Mouse (Mus musculus): Measurements from ENCODE around the gene Gm6370.
"Not testable (repeated sequence)": the region's sequence is repeated elsewhere in the genome, so short reads cannot be mapped to it uniquely, and the experiment has no call there.

The Gm6370 gene

GRCm38 (mm10) chr5:146491063-146491462 lies at the start of gene Gm6370:
Gm6370 (plus strand) TSS chr5:146491363.
- DNase-seq: not testable (repeated sequence)

GRCm38 (mm10) chr5:146442767-146443166 lies 48.4 kb upstream of the Gm6370 start:
- DNase-seq: no peak

- DNase-seq: no peak
Measured at GRCm38 (mm10) chr5:146446633-146447032, 44.5 kb upstream of the Gm6370 start.

GRCm38 (mm10) chr5:146451592-146452254 lies 39.4 kb upstream of the Gm6370 start:
- no peak for DNase-seq

DNA sequence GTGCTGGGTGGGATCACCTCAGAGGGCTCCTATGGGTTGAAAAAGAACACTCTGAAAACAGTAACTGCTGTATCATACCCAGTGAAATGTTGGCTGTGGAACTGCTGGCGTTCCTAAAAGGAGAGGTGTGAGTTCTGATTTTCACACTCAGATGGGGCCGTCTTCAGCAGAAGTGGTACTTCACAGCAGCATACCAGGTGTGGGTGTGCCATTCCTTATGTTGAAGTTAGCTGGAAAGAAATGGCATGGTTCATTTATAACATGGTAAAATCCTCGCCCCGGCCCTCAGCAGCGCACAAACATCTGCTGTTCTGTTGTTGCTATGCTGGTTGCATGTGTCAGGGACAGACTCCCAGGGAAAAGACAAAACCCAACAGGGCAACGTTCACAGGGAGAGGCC lies 37.6 kb upstream of the Gm6370 start:
- no peak for DNase-seq

DNA sequence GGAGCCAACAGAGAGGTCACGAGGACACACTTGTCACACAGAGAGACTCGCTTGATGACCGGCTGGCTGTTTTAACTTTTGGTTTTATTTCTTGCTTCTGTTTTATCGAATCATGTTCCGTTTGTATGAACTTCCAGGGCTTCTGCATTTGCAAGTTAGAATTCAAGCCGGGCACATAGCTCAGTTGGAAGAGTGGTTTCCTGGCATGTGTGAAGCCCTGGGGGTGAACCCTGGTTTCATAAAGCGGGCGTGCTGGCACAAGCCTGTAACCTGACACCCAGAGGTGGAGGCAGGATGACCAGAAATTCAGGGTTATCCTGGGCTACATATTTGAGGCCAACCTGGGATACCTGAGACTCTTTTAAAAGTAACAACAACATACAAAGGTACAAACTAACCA lies 29.6 kb upstream of the Gm6370 start:
- peak; percentile 6 to 27 for DNase-seq

DNA sequence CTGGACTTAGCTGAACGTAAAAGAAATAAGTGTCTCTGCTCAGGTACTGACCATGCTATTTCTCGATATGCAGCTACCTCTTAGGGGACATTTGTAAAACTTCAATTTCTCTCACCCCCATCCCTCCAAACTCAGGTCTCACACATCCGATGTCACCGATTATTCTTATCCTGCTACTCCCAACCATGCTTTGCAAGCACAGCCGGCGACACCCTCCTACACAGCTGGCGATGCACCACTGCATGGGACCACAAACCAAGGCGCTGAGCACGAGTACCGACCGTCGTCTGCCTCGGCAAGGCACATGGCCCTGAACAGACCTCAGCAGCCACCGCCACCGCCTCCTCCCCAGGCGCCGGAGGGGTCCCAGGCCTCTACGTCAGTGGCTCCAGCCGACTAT lies 24.5 kb upstream of the Gm6370 start:
- DNase-seq: no peak

DNA sequence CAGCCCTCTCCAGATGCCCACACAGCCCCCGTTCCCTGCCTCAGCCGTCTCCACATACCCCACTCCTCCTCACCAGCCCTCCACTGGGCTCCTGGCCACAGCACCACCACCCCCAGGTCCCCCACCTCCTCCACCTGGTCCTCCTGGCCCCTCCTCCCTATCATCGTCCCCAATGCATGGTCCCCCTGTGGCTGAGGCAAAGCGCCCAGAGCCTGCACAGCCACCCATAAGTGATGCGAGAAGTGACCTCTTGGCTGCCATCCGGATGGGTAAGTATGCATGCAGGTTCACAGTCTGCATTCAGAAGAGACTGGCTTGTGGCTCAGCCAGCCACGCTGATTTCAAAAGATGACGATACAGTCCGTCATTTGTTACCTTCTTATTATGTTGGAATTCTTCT lies 22.9 kb upstream of the Gm6370 start:
- no peak for DNase-seq

DNA sequence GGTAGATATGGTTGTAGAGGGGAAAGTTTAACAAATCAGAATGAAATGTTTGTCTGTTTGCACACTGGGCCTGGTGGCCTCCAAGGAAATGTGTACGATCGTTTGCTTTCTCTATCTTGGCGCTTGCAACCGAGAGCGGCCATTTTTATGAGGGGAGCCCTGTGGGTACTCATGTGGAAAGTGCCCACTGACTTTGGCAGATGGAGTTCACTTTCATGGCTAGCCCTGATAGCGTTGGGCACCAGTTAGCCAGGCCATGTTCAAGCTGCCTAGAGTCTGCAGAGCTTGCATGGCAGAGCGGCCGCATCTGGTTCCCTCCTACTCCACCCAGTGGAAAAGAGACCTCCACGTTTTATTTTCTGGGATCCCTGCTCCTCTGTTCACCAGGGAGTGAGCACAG lies 20.3 kb upstream of the Gm6370 start:
- no peak for DNase-seq

DNA sequence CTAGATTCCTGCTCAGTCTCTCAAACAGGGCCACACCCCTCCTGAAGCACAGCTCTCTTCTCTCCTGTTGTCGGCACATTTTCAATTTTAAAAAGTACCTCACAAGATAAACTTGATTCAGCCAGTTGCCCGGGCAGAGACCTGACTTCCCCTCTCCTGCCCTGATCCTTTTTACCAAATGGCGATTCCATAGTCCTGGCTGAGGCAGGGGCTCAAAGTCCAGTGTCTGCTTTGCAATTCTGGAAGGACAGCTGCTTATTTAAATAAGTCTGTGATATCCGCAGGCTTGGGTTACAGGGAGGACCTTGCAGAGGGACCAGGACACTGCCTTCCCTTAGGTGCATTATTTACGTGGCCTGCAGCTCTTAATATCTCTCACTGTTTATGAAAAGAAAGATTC lies 19.9 kb upstream of the Gm6370 start:
- DNase-seq: no peak

DNA sequence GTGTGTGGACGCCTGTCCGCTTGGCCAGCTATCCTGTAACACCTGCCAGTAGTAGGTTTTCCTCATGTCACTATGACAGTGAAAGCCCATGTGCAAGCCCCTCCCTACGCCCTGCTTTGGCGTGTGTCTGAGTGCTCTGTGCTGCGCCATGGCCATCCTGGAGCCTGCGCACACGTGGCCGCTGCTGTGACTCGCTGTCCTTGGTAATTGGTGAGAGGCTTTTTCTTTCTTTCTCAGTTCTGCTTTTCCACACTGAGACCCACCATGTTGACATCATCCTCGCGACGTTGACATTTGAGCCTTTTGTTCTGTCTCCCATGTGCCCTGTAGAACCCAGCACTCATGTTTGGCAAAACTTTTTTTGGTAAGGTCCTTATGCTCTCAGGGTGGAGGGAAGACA lies 19.3 kb upstream of the Gm6370 start:
- DNase-seq: no peak

GRCm38 (mm10) chr5:146479564-146479963 lies 11.6 kb upstream of the Gm6370 start:
- DNase-seq: peak; percentile 17 to 21

DNA sequence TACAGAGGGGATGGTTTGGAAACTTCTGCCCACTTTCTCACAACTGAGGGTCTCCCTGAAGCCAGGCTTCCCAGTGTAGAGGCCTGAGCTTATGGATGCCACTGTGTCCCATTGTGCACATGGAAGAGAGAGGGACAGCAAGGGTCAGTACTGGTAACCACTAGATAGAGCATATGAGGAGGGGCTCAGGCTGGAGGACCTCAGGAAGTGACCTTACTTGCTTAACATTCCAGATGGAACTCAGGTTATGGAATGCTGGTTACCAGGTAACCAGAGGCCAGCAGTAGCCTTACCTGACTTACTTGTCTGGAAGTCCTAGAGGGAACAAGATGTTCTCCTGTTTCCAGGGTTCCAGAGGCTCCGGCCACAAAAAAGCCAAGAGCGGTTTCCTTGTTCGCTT lies 9.5 kb upstream of the Gm6370 start, which contains the start of gene Gm6408:
TSS of gene Gm6408 (plus strand) at position 301 of the 400 bp plus-strand sequence.
- not testable (repeated sequence) for DNase-seq

DNA sequence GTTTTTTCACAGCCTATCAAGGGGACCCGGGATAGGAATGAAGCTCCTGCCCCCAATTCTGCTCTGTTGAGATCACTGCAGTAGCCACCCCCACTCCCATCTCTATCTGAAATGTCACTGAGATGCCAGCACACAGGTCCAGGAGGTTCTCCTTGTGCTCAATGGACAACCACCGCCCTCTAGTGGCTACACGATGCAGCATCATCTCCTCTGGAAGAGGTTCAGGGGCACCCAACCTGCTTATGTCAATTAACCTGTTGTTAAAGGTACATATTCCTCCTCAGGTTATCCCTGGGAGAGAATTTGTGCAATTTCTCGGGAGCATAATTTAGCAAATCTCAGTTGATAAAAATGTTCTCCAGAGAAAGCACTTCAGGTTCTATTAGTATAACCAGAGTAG lies 2.2 kb upstream of the Gm6370 start:
- peak; percentile 14 to 18 for DNase-seq

- DNase-seq: not testable (repeated sequence)
Measured at GRCm38 (mm10) chr5:146502099-146502498, 10.9 kb downstream of the Gm6370 start, which contains the start of gene 4930449I24Rik. 4930449I24Rik (plus strand) TSS chr5:146502399.

DNA sequence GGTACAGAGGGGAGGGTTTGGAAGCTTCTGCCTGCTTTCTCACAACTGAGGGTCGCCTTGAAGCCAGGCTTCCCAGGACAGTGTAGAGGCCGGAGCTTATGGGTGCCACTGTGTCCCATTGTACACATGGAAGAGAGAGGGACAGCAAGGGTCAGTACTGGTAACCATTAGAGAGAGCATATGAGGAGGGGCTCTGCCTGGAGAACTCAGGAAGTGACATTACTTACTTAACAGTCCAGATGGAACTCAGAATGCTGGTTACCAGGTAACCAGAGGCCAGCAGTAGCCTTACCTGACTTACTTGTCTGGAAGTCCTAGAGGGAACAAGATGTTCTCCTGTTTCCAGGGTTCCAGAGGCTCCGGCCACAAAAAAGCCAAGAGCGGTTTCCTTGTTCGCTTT lies 22.7 kb downstream of the Gm6370 start, which contains the start of gene Gm3402:
TSS of gene Gm3402 (plus strand) at position 301 of the 400 bp plus-strand sequence.
- not testable (repeated sequence) for DNase-seq

- DNase-seq: not testable (repeated sequence)
Measured at GRCm38 (mm10) chr5:146525501-146525900, 34.3 kb downstream of the Gm6370 start, which contains the start of gene Gm3404. Gm3404 (plus strand) TSS chr5:146525801.

DNA sequence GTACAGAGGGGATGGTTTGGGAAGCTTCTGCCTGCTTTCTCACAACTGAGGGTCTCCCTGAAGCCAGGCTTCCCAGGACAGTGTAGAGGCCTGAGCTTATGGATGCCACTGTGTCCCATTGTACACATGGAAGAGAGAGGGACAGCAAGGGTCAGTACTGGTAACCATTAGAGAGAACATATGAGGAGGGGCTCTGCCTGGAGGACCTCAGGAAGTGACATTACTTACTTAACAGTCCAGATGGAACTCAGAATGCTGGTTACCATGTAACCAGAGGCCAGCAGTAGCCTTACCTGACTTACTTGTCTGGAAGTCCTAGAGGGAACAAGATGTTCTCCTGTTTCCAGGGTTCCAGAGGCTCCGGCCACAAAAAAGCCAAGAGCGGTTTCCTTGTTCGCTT lies 46.2 kb downstream of the Gm6370 start, which contains the start of gene Gm3409:
TSS of gene Gm3409 (plus strand) at position 301 of the 400 bp plus-strand sequence.
- not testable (repeated sequence) for DNase-seq

Data from lung, adult 18-20 months (tissue).